Mouse (Mus musculus) left cerebral cortex, adult 11 months (tissue): ENCODE measurements around the gene Gmip.

ENCODE experiments used
- DNase-seq: peaks from one replicate; pipeline ENCODE4 v3.0.0; 2022; ENCODE audit warnings: low spot score

Gene Gmip

DNA sequence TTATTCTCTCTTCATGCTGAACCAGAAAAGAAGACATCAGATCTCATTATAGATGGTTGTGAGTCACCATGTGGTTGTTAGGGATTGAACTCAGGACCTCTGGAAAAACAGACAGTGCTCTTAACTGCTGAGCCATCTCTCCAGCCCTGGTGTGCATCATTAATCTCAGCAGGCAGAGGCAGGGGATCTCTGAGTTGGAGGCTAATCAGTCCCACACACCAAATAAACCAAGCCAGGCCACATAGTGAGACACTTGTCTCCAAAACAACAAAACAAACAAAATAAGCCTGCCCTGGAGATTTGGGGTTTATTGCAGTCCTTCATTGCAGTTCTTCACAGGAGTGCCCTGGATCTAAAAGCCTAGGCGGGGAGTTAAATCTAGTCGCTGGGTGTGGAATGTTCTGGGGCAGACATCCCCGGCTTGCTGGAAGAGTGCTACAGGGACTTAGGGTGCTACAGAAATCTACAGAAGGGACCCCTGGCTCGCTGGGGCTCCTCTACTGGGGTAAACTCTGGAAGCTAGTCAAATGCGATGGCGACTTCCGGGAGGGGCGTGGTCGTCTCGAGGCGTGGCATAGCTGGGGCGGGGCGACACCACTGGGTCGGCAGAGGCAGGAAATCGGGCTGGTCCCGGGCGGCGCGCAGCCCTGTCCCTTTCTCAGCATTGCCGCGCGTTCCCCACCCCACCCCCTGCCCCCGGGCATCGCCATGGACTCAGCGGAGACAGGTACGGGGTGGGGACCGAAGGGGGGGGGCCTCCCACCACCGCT, at the start of gene Gmip:
Gmip (plus strand) TSS at position 586 of the 770 bp plus-strand sequence.
- no peak for DNase-seq

GRCm38 (mm10) chr8:69761814-69762445, 46.5 kb upstream of the Gmip start:
- DNase-seq: no peak

- no peak for DNase-seq
Observed at GRCm38 (mm10) chr8:69771221-69771620, 37.3 kb upstream of the Gmip start.

GRCm38 (mm10) chr8:69772106-69772505, 36.4 kb upstream of the Gmip start:
- DNase-seq: no peak

- peak; percentile 91 for DNase-seq
Observed at GRCm38 (mm10) chr8:69774503-69775148, 33.9 kb upstream of the Gmip start, which contains the start of gene Gm20422. Gene Gm20422, minus strand, starts transcription at chr8:69774886.

GRCm38 (mm10) chr8:69775149-69775534, 33.3 kb upstream of the Gmip start:
- no peak for DNase-seq

DNA sequence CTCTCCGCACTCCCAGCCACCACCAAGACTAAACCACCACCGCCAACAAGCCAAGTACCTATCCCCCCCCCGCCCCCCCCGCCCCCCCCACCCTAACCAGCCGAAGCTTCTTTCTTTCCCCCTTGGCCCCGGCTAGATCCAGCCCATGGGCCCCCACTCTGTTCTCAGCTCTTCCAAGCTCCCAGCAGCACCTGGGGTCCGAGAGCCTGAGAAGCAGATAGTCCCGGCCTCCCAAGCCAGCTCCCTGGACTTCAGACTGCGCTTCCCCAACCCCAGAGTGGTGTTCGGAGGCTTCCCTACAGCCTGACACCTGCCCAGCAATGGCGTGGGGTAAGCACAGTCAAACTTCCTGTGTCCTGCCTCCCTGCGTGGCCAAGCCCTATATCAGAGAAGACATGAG, 31.4 kb upstream of the Gmip start:
- DNase-seq: no peak

DNA sequence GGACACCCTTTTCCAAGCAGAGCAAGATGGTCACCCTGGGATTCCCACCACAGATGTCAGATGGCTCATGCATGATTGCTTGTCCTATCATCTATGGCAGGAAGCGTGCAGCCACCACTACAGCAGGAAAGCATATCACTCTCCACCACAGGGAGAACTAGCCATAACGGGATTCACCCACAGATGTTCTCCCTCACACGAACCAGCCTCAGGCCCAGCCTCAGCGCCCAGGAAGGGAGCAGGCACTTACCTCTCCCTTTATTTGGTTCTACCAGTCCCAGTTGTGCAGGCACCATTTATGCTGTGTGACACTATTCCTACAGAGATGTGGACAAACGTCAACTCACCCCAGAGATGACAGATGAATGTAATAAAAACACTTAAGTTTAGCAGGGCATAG, 19.4 kb upstream of the Gmip start:
- DNase-seq: no peak

- no peak for DNase-seq
Observed at GRCm38 (mm10) chr8:69789731-69790130, 18.7 kb upstream of the Gmip start.

DNA sequence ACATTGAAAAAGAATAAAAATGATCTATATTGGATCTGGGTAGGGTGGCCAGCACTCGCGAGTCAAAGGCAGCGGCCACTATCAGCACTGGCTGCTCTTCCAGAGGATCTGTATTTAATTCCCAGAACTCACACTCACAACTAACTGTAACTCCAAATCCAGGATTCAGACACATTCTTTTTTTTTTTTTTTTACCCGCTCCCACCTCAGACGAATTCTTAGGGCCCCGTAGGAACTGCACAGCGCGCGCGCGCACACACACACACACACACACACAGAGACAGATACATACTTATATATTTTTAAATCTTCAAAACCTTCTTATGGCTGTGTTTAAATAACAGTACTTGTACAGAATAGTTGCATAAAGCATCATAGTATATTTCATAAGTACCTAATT, 18.1 kb upstream of the Gmip start:
- DNase-seq: no peak

- DNase-seq: peak; percentile 72
Observed at GRCm38 (mm10) chr8:69790773-69791367, 17.6 kb upstream of the Gmip start, which contains the start of the genes Atp13a1 and Zfp866. Gene Atp13a1, plus strand, starts transcription at chr8:69791163. Gene Zfp866, minus strand, starts transcription at chr8:69791178.

DNA sequence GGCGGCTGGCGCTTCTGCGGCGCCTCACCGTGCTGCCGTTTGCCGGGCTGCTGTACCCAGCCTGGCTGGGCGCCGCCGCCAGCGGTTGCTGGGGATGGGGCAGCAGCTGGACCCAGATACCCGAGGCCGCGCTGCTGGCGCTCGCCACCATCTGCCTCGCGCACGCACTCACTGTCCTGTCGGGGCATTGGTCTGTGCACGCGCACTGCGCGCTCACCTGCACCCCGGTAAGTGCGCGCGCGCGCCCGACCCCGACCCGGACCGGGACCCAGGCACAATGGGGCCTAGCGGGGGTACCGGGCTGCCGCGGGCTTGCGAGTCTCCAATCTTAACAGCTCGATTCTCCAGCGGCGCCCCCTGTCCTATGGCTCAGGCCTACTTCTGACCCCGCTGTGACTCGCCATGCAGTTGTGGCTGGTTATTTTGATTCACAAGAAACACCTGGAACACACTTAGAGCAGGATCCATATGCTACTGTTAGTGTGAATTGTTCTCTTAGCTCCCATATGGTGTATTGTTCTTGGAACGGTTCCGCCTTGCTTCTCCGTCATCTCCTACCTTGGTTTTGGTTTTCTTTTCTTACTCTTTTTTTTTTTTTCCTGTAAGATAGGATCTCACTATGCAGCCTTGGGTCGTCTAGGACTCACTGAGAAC, 16.9 kb upstream of the Gmip start:
- DNase-seq: no peak

- DNase-seq: no peak
Observed at GRCm38 (mm10) chr8:69793666-69794065, 14.8 kb upstream of the Gmip start.

DNA sequence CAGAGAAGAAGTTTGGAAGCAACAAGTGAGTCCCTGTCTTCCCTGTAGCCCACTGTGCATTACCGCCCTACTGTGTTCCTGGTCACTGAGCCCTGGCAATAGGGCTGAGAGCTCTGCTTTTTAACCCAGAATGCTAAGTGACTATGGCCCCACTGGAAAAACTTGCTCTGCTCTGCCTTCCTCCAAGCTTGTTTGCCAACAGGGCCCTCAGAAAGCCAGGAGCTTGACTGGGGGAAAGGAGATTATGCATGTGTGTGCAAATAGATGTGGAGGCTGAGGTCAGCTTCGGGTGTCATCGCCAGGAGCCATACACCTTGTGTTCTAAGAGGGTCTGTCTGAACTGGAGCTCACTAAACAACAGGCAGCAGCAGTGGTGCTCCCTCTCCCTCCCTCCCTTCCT, 14.4 kb upstream of the Gmip start:
- no peak for DNase-seq

GRCm38 (mm10) chr8:69794901-69795300, 13.6 kb upstream of the Gmip start:
- DNase-seq: no peak

DNA sequence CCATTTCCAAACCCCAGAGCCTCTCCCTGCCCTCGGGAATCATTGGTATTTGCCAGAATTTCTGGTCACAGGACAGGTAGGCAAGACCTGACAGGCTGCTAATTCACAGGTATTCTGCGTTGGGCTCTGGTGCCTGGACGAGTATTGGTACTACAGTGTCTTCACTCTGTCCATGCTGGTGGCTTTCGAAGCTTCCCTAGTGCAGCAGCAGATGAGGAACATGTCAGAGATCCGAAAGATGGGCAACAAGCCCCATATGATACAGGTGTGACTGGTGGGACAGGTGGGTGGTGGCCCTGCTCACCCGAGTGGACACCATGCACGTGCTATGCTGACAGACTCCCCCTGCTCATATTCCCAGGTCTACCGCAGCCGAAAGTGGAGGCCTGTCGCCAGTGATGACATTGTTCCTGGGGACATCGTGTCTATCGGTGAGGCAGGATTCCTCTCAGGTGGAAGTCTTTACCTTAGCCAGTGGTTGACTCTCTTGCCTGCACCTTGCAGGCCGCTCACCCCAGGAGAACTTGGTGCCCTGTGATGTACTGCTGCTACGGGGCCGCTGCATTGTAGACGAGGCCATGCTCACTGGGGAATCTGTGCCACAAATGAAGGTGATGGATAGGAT, 11.6 kb upstream of the Gmip start:
- no peak for DNase-seq

DNA sequence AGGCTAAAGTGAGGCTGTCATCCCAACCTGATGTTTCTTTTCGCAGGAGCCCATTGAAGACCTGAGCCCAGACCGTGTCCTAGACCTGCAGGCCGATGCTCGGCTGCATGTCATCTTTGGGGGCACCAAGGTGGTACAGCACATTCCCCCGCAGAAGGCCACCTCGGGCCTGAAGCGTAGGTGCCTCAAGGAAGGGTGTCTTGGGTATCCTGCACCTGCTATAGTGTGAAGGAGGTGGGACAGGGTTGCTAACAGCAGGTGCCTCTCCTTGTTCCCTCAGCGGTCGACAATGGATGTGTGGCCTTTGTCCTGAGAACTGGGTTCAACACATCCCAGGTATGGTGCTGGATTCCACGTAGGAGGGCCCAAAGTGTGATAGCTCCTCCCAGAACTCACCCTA, 10.8 kb upstream of the Gmip start:
- DNase-seq: no peak

- no peak for DNase-seq
Observed at GRCm38 (mm10) chr8:69799261-69799660, 9.2 kb upstream of the Gmip start.

DNA sequence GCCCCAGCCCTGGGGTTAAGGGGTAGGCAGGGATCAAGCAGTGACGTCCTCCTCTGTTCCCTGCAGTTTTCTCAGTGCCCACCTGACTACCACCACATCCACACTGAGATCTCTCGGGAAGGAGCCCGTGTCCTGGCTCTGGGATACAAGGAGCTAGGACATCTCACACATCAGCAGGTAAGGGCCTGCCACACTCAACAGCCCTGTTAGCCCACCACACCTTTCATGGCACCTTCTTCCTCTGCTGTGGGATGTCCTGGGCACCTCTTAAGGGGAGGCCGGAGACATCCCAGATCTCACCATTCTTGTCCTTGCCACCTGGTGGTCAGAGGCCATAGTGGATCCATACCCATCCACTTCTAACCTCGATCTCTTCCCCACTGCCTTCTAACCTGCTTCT, 8.5 kb upstream of the Gmip start:
- DNase-seq: no peak

DNA sequence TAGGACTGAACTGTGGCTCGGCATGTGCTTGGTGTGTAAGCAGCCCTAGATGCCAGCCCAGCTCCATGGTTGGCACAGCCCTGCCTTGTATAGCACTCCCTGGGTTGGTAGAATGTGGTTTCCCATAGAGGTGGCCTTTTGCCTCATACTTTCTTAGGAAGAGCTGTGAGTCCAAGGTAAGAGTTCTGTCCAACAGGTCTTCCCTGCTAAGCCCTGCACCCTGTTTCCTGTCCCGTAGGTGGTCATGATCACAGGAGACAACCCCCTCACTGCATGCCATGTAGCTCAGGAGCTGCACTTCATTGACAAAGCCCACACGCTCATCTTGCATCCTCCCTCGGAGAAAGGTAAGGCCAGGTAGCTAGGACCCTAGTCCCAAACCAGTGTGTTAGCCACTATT, 6.7 kb upstream of the Gmip start:
- DNase-seq: no peak

GRCm38 (mm10) chr8:69802216-69802615, 6.3 kb upstream of the Gmip start:
- DNase-seq: no peak

GRCm38 (mm10) chr8:69803366-69803765, 5.1 kb upstream of the Gmip start:
- DNase-seq: no peak
